Mouse (Mus musculus) stomach, postnatal 0 days (tissue): ENCODE measurements around the gene Fgf2.

Source experiments
- CTCF ChIP-seq: IDR thresholded peaks from 2 replicates; pipeline ENCODE4 v1.5.1; 2016; ENCODE audit warnings: antibody characterized with exemption, low read depth, mild to moderate bottlenecking, moderate library complexity
- EP300 ChIP-seq: optimal IDR thresholded peaks from 2 replicates; pipeline ENCODE3; 2016; ENCODE audit warnings: antibody characterized with exemption

- TF ChIP-seq EP300 (no peak), CTCF (no peak)
Observed at GRCm38 (mm10) chr3:37326627-37327026, 21.5 kb upstream of the Fgf2 start.
